Mouse (Mus musculus) forebrain, embryonic 15.5 days (tissue): ENCODE measurements at regions not wholly inside any gene's neighbourhood (a gene's known extent, or its start where the extent isn't known, plus 50 kb on each side); places are given as distances from the start of the nearest gene placed in this dataset.

Experiments
- ATAC-seq: fragments of 200-750 bp; cut with Nextera tagmentation; replicated peaks from 2 replicates; pipeline ENCODE4 v1.8.0; 2017; ENCODE audit warnings: mild to moderate bottlenecking, moderate TSS enrichment, moderate library complexity
- H3K27ac ChIP-seq: fragments of 300-500 bp; sonication (generic); replicated peaks from 2 replicates; pipeline ENCODE4 v1.5.1; 2015; ENCODE audit warnings: mild to moderate bottlenecking, inconsistent platforms
- H3K27me3 ChIP-seq: fragments of 300-500 bp; sonication (generic); 2 replicates; pipeline ENCODE4 v1.6.1; 2015; ENCODE audit warnings: inconsistent platforms
- H3K36me3 ChIP-seq: fragments of 300-500 bp; sonication (generic); 2 replicates; pipeline ENCODE4 v1.6.1; 2015; ENCODE audit warnings: mild to moderate bottlenecking, inconsistent platforms
- H3K4me1 ChIP-seq: fragments of 300-500 bp; sonication (generic); 2 replicates; pipeline ENCODE4 v1.6.1; 2015; ENCODE audit warnings: inconsistent platforms
- H3K4me2 ChIP-seq: fragments of 300-500 bp; sonication (generic); replicated peaks from 2 replicates; pipeline ENCODE4 v1.6.1; 2015; ENCODE audit warnings: mild to moderate bottlenecking, inconsistent platforms
- H3K4me3 ChIP-seq: fragments of 300-500 bp; sonication (generic); 2 replicates; pipeline ENCODE4 v1.5.1; 2015; ENCODE audit warnings: mild to moderate bottlenecking, inconsistent platforms
- H3K9ac ChIP-seq: fragments of 300-500 bp; sonication (generic); replicated peaks from 2 replicates; pipeline ENCODE4 v1.6.1; 2015; ENCODE audit warnings: mild to moderate bottlenecking, inconsistent platforms
- H3K9me3 ChIP-seq: fragments of 300-500 bp; sonication (generic); 2 replicates; pipeline ENCODE4 v1.6.1; 2016; ENCODE audit warnings: inconsistent platforms
- WGBS: fragments of 180-500 bp; shearing (Covaris S2); methylation state at CpG from one replicate; pipeline ENCODE4 v1.1.7; 2015; ENCODE audit warnings: mixed read lengths; 5-methylcytosine and 5-hydroxymethylcytosine counted together

- Histone ChIP-seq H3K4me3 (peak overlapping the region; percentile 2; the same call in 1 of the 2 replicates), H3K36me3 (no peaks in the 10 kb centered on the region), H3K9ac (no peak overlapping the region)
Observed at GRCm38 (mm10) chr5:120251697-120252401, 135.6 kb downstream of the Rbm19 start.

GRCm38 (mm10) chr5:120252551-120252950, 136.3 kb downstream of the Rbm19 start:
- H3K4me1 ChIP-seq: peaks cover 11% of the 10 kb centered on the region
- H3K27me3 ChIP-seq: 0 out of 2 replicates have a peak, but pooled peaks cover 4% of the 10 kb centered on the region
- ATAC-seq: no peak
- no peaks in the 10 kb centered on the region for H3K36me3 ChIP-seq
- H3K4me3 ChIP-seq: no peak overlapping the region; the same call in 1 of the 2 replicates
- 15% methylated on average over 8 of the region's 8 CpGs for WGBS
- H3K27ac ChIP-seq: 0 out of 2 replicates have a peak overlapping the region, but pooled peaks have one; percentile 72
- H3K4me2 ChIP-seq: no peak overlapping the region
- no peak overlapping the region for H3K9ac ChIP-seq
- H3K9me3 ChIP-seq: no peaks in the 10 kb centered on the region

More at GRCm38 (mm10) chr5:120251697-120252401, 135.6 kb downstream of the Rbm19 start:
- H3K4me2 ChIP-seq: peak overlapping the region; percentile 32
- peak overlapping the region; percentile 72 for H3K27ac ChIP-seq
- H3K9me3 ChIP-seq: no peaks in the 10 kb centered on the region
- peaks cover 11% of the 10 kb centered on the region for H3K4me1 ChIP-seq
- ATAC-seq: peak; percentile 90
- 13% methylated on average over 22 of the region's 22 CpGs for WGBS
- H3K27me3 ChIP-seq: 0 out of 2 replicates have a peak, but pooled peaks cover 4% of the 10 kb centered on the region

GRCm38 (mm10) chr5:120262715-120263273, 146.5 kb downstream of the Rbm19 start:
- Histone ChIP-seq H3K4me1 (peaks cover 8% of the 10 kb centered on the region; the same call in 1 of the 2 replicates), H3K9ac (no peak overlapping the region), H3K9me3 (no peaks in the 10 kb centered on the region), H3K36me3 (no peaks in the 10 kb centered on the region), H3K27ac (no peak overlapping the region), H3K27me3 (no peaks in the 10 kb centered on the region), H3K4me3 (no peak overlapping the region), H3K4me2 (no peak overlapping the region)
- no peak for ATAC-seq
- WGBS: 23% methylated on average over 14 of the region's 14 CpGs

GRCm38 (mm10) chr5:120269416-120269860, 153.2 kb downstream of the Rbm19 start:
- H3K36me3 ChIP-seq: no peaks in the 10 kb centered on the region
- peak; percentile 67 for ATAC-seq
- WGBS: 8% methylated on average over 22 of the region's 22 CpGs
- peak overlapping the region; percentile 20 for H3K4me2 ChIP-seq
- H3K27ac ChIP-seq: peak overlapping the region; percentile 61
- H3K9ac ChIP-seq: no peak overlapping the region
- H3K27me3 ChIP-seq: no peaks in the 10 kb centered on the region
- no peaks in the 10 kb centered on the region for H3K9me3 ChIP-seq
- no peak overlapping the region for H3K4me3 ChIP-seq
- H3K4me1 ChIP-seq: peaks cover 18% of the 10 kb centered on the region

DNA sequence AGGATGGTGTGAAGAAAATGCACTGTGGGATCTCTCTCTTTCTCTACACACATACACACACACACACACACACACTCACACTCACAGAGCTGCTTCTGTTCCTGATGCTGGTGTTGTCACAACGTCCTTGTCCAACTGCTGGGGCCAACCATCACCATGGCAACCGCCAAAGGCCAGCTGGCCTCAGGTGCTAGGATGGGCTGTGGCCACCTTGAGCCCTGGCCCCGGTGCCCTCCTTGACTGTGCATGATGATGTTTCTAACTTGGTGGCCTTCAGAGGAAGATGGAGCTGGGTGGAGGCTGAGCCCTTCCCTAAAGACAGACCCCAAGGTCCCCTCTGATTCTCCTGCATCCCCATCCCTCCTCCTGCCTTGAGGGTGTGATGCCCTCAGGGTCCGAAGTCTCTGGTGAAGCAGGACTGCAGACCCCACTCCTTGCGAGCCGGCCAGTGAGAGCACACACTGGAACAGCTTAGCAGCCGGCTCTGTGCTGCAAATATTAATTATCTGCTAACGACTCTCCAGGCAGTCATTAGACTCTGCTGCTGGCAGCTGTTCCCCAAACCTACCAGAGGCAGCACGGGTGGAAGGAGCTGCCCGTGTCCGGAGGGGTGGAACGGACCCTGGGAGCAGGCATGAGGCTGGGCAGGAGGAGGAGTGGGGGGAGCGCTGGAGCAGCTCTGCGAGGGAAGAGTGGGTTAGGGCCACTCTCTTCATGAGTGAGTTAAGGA, 154.8 kb downstream of the Rbm19 start:
- no peak overlapping the region; the same call in 1 of the 2 replicates for H3K27ac ChIP-seq
- 25% methylated on average over 14 of the region's 14 CpGs for WGBS
- ATAC-seq: 0 out of 2 replicates have a peak, but pooled peaks have one; percentile 35
- H3K9me3 ChIP-seq: no peaks in the 10 kb centered on the region
- no peaks in the 10 kb centered on the region for H3K27me3 ChIP-seq
- H3K9ac ChIP-seq: no peak overlapping the region
- H3K4me2 ChIP-seq: no peak overlapping the region
- no peak overlapping the region for H3K4me3 ChIP-seq
- peaks cover 18% of the 10 kb centered on the region for H3K4me1 ChIP-seq
- H3K36me3 ChIP-seq: no peaks in the 10 kb centered on the region

DNA sequence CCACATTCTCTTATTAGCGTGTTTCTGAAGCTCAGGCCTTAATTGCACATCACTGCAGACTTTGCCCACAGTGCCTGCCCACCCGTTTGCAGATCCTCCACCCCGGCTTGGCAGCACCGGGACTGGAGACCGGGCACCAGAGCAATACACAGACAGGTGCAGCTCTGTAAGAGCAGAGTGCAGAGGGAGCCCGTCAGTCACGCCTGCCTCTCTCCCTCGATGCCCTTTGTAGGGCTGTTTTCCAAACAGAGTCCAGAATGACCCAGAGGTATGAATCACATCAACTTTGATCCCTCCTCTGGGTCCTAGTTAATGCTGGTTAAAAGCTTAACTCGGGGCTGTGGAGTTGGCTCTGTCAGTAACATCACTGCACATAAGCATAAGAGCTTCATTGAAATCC, 155.3 kb upstream of the Lhx5 start:
- 69% methylated on average over 9 of the region's 9 CpGs for WGBS
- Histone ChIP-seq H3K27ac (no peak overlapping the region), H3K36me3 (no peaks in the 10 kb centered on the region), H3K9ac (no peak overlapping the region), H3K4me1 (peaks cover 11% of the 10 kb centered on the region), H3K4me2 (no peak overlapping the region), H3K27me3 (peaks cover 8% of the 10 kb centered on the region), H3K4me3 (no peak overlapping the region), H3K9me3 (no peaks in the 10 kb centered on the region)
- no peak for ATAC-seq

GRCm38 (mm10) chr5:120280321-120280720, 151.2 kb upstream of the Lhx5 start:
- H3K27ac ChIP-seq: no peak overlapping the region

GRCm38 (mm10) chr5:120280991-120281602, 150.4 kb upstream of the Lhx5 start:
- Histone ChIP-seq H3K4me3 (no peak overlapping the region), H3K36me3 (no peaks in the 10 kb centered on the region), H3K4me2 (no peak overlapping the region), H3K27me3 (peaks cover 11% of the 10 kb centered on the region), H3K27ac (no peak overlapping the region), H3K4me1 (peaks cover 13% of the 10 kb centered on the region; the same call in 1 of the 2 replicates), H3K9ac (no peak overlapping the region), H3K9me3 (no peaks in the 10 kb centered on the region)
- 12% methylated on average over 22 of the region's 22 CpGs for WGBS
- no peak for ATAC-seq

More at GRCm38 (mm10) chr5:120280321-120280720, 151.2 kb upstream of the Lhx5 start:
- Histone ChIP-seq H3K9me3 (no peaks in the 10 kb centered on the region), H3K4me1 (peaks cover 13% of the 10 kb centered on the region; the same call in 1 of the 2 replicates), H3K9ac (no peak overlapping the region), H3K4me3 (no peak overlapping the region), H3K36me3 (no peaks in the 10 kb centered on the region), H3K27me3 (peaks cover 11% of the 10 kb centered on the region), H3K4me2 (no peak overlapping the region)
- WGBS: 3% methylated on average over 13 of the region's 13 CpGs
- ATAC-seq: no peak

- Histone ChIP-seq H3K27me3 (peaks cover 11% of the 10 kb centered on the region), H3K36me3 (no peaks in the 10 kb centered on the region), H3K9me3 (no peaks in the 10 kb centered on the region), H3K4me2 (no peak overlapping the region), H3K9ac (no peak overlapping the region), H3K4me3 (no peak overlapping the region), H3K4me1 (peaks cover 13% of the 10 kb centered on the region; the same call in 1 of the 2 replicates), H3K27ac (no peak overlapping the region)
- no peak for ATAC-seq
- WGBS: 45% methylated on average over 18 of the region's 18 CpGs
Observed at GRCm38 (mm10) chr5:120281840-120282565, 149.5 kb upstream of the Lhx5 start.

DNA sequence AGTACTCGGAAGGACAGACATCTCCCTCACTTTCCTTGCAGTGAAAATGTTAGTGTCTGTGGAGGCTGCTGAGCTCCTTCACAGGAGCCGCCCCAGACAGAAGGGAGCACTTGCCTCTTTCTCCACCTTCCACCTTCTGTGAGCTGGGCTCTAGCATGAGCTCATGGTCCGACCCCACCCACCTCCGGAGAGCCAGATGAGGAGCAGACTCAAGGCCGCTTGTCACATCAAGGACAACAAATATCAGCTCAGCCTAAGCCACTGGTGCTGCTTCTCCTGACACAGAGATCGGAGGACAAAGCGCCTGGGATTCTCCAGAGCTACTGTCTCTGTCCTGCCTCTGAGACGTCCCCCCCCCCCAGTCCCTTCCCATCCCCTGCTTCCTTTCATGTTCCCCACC, 146.9 kb upstream of the Lhx5 start:
- H3K4me1 ChIP-seq: peaks cover 23% of the 10 kb centered on the region

GRCm38 (mm10) chr5:120285036-120285435, 146.5 kb upstream of the Lhx5 start:
- ATAC-seq: no peak
- H3K4me1 ChIP-seq: peaks cover 23% of the 10 kb centered on the region
- H3K36me3 ChIP-seq: no peaks in the 10 kb centered on the region
- H3K27ac ChIP-seq: no peak overlapping the region
- H3K4me2 ChIP-seq: no peak overlapping the region
- H3K4me3 ChIP-seq: no peak overlapping the region
- no peaks in the 10 kb centered on the region; the same call in 1 of the 2 replicates for H3K9me3 ChIP-seq
- peaks cover 6% of the 10 kb centered on the region for H3K27me3 ChIP-seq
- 17% methylated on average over 9 of the region's 9 CpGs for WGBS
- no peak overlapping the region for H3K9ac ChIP-seq

More for the DNA sequence above, 146.9 kb upstream of the Lhx5 start:
- Histone ChIP-seq H3K4me3 (no peak overlapping the region), H3K27me3 (peaks cover 6% of the 10 kb centered on the region), H3K36me3 (no peaks in the 10 kb centered on the region), H3K9me3 (no peaks in the 10 kb centered on the region; the same call in 1 of the 2 replicates), H3K4me2 (no peak overlapping the region), H3K27ac (no peak overlapping the region), H3K9ac (no peak overlapping the region)
- no peak for ATAC-seq
- WGBS: 60% methylated on average over 8 of the region's 8 CpGs
